Mouse (Mus musculus): ENCODE results near the gene Phlpp2.

- TF ChIP-seq CTCF (IDR thresholded peaks at IDR 0.05; ENCODE audit: control insufficient read depth, insufficient read depth, insufficient read length) (peak; percentile 18), USF1 (IDR thresholded peaks at IDR 0.05; ENCODE audit: low read depth) (no peak), MYOD1 (IDR thresholded peaks at IDR 0.05; ENCODE audit: control insufficient read depth, insufficient read length, low read depth) (no peak), FOSL1 (IDR thresholded peaks at IDR 0.05; ENCODE audit: insufficient read depth, low read length, poor library complexity, severe bottlenecking) (no peak), MYOG (IDR thresholded peaks at IDR 0.05; ENCODE audit: control insufficient read depth, extremely low read depth, insufficient read length) (no peak)
These were observed at the start of gene Phlpp2 for GRCm38 (mm10) chr8:109868003-109868679.

Measured in C2C12 (cell line).